Mouse (Mus musculus) kidney, adult 2 months (tissue): ENCODE data around the gene Ghrh. TPM values are rescaled to one million over a fixed set of nuclear protein-coding genes. Genes with fewer than 3 reads are reported as not detected.
"Not testable (repeated sequence)": the region's sequence is repeated elsewhere in the genome, so short reads cannot be mapped to it uniquely, and the experiment has no call there.

ENCODE experiments used
- DNase-seq: peaks from one replicate; pipeline ENCODE4 v3.0.0; 2021
- H3K27ac ChIP-seq: fragments of 200-500 bp; 2 replicates; pipeline ENCODE4 v1.5.1; 2012; ENCODE audit warnings: low read depth, low read length, control low read depth, inconsistent platforms; ENCODE audit not compliant: insufficient read depth
- H3K27me3 ChIP-seq: fragments of 200-500 bp; replicated peaks from 2 replicates; pipeline ENCODE4 v1.6.1; 2012; ENCODE audit warnings: mild to moderate bottlenecking, moderate library complexity, low read length, inconsistent platforms; ENCODE audit not compliant: control insufficient read depth, insufficient read depth
- H3K36me3 ChIP-seq: fragments of 200-500 bp; 2 replicates; pipeline ENCODE4 v1.6.1; 2012; ENCODE audit warnings: mild to moderate bottlenecking, moderate library complexity, low read length, inconsistent platforms; ENCODE audit not compliant: control insufficient read depth, insufficient read depth
- H3K4me1 ChIP-seq: fragments of 200-500 bp; 2 replicates; pipeline ENCODE4 v1.6.1; 2011; ENCODE audit warnings: low read length; ENCODE audit not compliant: control insufficient read depth, insufficient read depth
- H3K4me3 ChIP-seq: fragments of 200-500 bp; 2 replicates; pipeline ENCODE4 v1.5.1; 2011; ENCODE audit warnings: mild to moderate bottlenecking, low read depth, low read length, control low read depth; ENCODE audit not compliant: insufficient read depth
- CTCF ChIP-seq: fragments of 200-500 bp; conservative IDR thresholded peaks from 2 replicates; pipeline ENCODE4 v1.5.1; 2011; ENCODE audit warnings: low read depth, mild to moderate bottlenecking, control low read depth, low read length, moderate library complexity, mixed read lengths; ENCODE audit not compliant: insufficient read depth, insufficient read length
- POLR2A ChIP-seq: fragments of 200-500 bp; IDR thresholded peaks from one replicate; pipeline ENCODE4 v1.6.1; 2011; ENCODE audit warnings: low read depth, low read length, control low read depth
- WGBS: fragments of 180-500 bp; shearing (Covaris S2); methylation state at CpG from one replicate; pipeline ENCODE4 v1.1.7; 2018; 5-methylcytosine and 5-hydroxymethylcytosine counted together
- polyA plus RNA-seq: library from polyadenylated mRNA; depleted of rRNA; stranded (reverse); fragments of >200 nt; gene quantifications from 2 replicates; pipeline ENCODE4 v1.2.3, GENCODE M21; 2012; rRNA removed

The Ghrh gene
- not detected in 2 replicates for polyA plus RNA-seq

DNA sequence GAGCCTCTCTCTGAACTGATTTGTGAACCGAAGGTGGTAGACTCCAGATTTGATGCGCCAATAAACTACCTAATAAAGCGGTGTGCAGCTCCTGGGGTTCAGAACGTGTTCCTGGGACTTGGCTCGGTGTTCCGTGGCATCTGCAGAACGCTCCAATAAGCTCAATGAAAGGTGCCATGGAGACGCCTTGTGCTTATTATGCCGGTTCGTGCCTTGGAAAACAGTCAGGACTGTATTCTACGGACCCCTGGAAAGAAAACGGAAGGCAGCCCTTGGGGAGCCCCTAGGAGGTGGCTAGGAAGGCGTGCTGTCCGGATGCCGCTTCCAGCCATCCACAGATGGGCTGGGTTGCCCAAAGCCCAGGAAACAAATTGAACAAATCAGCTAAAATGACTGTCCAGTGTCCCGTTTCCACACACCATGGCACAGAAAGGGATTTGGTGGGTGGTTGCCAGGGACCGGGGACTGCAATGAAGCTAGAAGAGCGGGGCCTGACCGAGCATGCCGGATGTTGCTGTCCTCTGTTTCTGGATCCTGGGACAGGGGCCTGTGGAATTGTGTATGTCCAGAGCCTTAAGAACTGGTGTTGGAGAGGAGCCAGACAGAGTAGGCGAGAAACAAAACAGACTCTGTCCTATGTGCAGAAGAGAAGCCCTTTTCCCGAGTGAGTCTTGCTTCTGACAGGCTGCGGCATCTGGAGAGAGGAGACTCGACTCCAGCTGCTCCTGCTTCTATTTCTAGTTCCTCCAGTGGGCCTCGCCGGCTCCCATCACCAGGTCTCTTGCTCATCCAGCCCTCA is at the start of gene Ghrh:
TSS of gene Ghrh (minus strand) at position 146 of the 799 bp plus-strand sequence.
- Histone ChIP-seq H3K4me1 (no peaks in the 10 kb centered on the region), H3K27ac (no peak within 1 kb of the TSS), H3K36me3 (no peaks in the 10 kb centered on the region), H3K4me3 (no peak within 1 kb of the TSS), H3K27me3 (no peaks in the 10 kb centered on the region)
- WGBS, result 66% methylated on average over 26 of the region's 26 CpGs
- TF ChIP-seq POLR2A (no peak), CTCF (no peak)
- DNase-seq, result no peak

GRCm38 (mm10) chr2:157395960-157396359 is 48.7 kb upstream of the Ghrh start:
- TF ChIP-seq CTCF, result no peak
- WGBS, result 66% methylated on average over 13 of the region's 13 CpGs
- no peaks in the 10 kb centered on the region for H3K4me1 ChIP-seq

GRCm38 (mm10) chr2:157395371-157395770 is 48.1 kb upstream of the Ghrh start:
- Histone ChIP-seq H3K4me1 (no peaks in the 10 kb centered on the region), H3K36me3 (no peaks in the 10 kb centered on the region), H3K27ac (no peak overlapping the region), H3K4me3 (no peak overlapping the region), H3K27me3 (no peaks in the 10 kb centered on the region)
- no peak for DNase-seq
- TF ChIP-seq POLR2A (no peak), CTCF (no peak)
- WGBS, result 71% methylated on average over 5 of the region's 5 CpGs

More at GRCm38 (mm10) chr2:157395960-157396359, 48.7 kb upstream of the Ghrh start:
- Histone ChIP-seq H3K36me3 (no peaks in the 10 kb centered on the region), H3K27me3 (no peaks in the 10 kb centered on the region), H3K27ac (no peak overlapping the region), H3K4me3 (no peak overlapping the region)
- no peak for DNase-seq

DNA sequence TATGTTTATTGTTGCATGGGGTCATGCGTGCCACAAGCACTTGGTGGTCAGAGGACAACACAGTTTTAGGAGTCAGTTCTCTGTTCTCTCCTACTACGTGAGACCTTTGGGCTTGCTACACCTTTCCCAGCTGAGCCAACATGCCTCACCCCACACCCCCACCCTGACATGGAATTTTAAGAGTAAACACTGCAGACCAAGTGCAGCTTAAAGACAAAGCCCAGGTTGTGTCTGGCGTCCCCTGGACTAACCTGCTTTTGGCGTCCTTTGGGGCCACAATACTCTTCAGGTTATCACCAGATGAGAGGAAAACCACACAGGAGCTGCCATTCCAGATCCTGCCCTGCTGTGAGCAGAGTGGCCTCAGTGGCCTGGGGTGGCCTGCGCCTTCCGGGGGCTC is 47.6 kb upstream of the Ghrh start:
- DNase-seq, result no peak
- Histone ChIP-seq H3K27ac (no peak overlapping the region), H3K4me1 (no peaks in the 10 kb centered on the region), H3K27me3 (no peaks in the 10 kb centered on the region), H3K36me3 (no peaks in the 10 kb centered on the region), H3K4me3 (no peak overlapping the region)
- TF ChIP-seq POLR2A, result no peak
- WGBS, result 79% methylated on average over 6 of the region's 6 CpGs

DNA sequence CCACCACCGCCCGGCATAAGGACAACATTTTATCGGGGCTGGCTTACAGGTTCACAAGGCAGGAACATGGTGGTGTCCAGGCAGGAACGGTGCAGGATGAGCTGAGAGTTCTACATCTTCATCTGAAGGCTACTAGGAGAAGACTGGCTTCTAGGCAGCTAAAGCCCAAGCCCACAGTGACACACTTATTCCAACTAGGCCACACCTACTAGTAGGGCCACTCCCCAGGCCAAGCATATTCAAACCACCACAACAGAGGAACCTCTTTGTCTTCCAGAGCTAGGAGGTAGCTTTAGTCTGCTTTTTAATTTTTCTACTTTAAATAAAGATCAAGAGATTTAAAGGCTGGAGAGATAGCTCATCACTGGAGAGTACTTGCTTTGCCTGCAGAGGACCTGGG is 46.2 kb upstream of the Ghrh start:
- DNase-seq, result no peak
- no peak overlapping the region for H3K4me3 ChIP-seq
- no peak overlapping the region for H3K27ac ChIP-seq
- H3K27me3 ChIP-seq, result no peaks in the 10 kb centered on the region
- H3K4me1 ChIP-seq, result no peaks in the 10 kb centered on the region
- no peaks in the 10 kb centered on the region for H3K36me3 ChIP-seq
- 100% methylated on average over 4 of the region's 4 CpGs for WGBS
- TF ChIP-seq CTCF, result no peak
- no peak for TF ChIP-seq POLR2A

GRCm38 (mm10) chr2:157392331-157392730 is 45.0 kb upstream of the Ghrh start:
- TF ChIP-seq POLR2A (no peak), CTCF (no peak)
- Histone ChIP-seq H3K4me3 (no peak overlapping the region), H3K27ac (no peak overlapping the region), H3K4me1 (no peaks in the 10 kb centered on the region), H3K36me3 (no peaks in the 10 kb centered on the region), H3K27me3 (no peaks in the 10 kb centered on the region)
- DNase-seq, result no peak
- 100% methylated on average over 2 of the region's 2 CpGs for WGBS

- no peaks in the 10 kb centered on the region for H3K4me1 ChIP-seq
- no peak overlapping the region for H3K27ac ChIP-seq
- no peaks in the 10 kb centered on the region for H3K27me3 ChIP-seq
- no peak overlapping the region for H3K4me3 ChIP-seq
- no peak for DNase-seq
- no peak for TF ChIP-seq POLR2A
- no peak for TF ChIP-seq CTCF
- no peaks in the 10 kb centered on the region for H3K36me3 ChIP-seq
- WGBS, result 75% methylated on average over 7 of the region's 7 CpGs
Observed at GRCm38 (mm10) chr2:157389591-157389921, 42.2 kb upstream of the Ghrh start.

DNA sequence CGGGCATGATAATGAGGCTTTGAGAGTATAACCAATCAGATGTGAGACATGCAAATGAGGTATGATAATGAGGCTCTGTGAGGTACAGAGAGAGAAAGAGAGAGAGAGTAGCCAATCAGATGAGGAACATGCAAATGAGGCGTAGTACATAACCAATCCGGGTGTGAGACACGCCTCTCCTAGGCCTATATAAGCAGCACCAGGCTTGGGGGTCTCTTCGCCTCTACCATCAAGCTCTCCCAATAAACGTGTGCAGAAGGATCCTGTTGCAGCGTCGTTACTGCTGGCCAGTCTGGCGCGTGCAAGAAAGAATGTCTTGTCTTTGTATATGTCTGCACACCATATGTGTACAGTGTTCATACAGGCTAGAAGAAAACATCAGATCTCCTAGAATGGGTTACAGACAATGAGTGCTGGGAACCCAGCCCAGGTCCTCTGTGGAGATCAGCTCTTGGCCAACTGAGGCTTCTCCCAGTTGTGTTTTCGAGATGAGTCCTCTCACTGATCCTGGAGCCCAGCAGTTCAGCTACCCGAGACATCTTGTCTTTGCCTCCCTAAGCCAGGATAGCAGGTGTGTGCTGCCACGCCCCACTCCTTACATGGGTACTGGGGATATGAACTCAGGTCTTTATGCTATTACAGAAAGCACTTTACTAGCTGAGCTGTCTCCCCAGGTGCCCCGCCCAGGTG is 41.7 kb upstream of the Ghrh start:
- WGBS, result 98% methylated on average over 14 of the region's 14 CpGs
- H3K27ac ChIP-seq, H3K27me3 ChIP-seq, H3K4me3 ChIP-seq, H3K4me1 ChIP-seq, DNase-seq, H3K36me3 ChIP-seq: not testable (repeated sequence)
